Mouse (Mus musculus) stomach, postnatal 0 days (tissue): ENCODE measurements around the gene Atxn1.

Experiments
- CTCF ChIP-seq: IDR thresholded peaks from 2 replicates; pipeline ENCODE4 v1.5.1; 2016; ENCODE audit warnings: antibody characterized with exemption, low read depth, mild to moderate bottlenecking, moderate library complexity
- EP300 ChIP-seq: optimal IDR thresholded peaks from 2 replicates; pipeline ENCODE3; 2016; ENCODE audit warnings: antibody characterized with exemption

DNA sequence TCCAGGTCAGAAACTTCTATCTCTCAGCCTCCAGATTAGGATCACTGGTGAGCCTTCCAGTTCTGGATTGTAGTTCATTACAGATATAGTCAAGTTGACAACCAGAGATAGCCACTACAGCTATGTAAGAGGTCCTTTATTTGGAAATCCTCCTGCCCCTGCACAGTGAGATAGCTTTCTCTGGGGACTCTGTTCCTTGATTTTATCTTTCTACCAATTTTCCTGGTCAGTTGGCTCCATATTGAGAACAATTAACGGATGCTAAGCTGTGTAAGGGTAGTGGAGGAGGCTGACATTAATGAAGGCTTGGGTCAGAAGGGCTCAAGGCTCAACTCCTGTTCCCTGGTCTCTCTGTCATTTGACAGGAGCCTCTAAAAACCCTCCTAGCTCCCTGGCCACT lies 335.1 kb downstream of the Atxn1 start:
- TF ChIP-seq CTCF (no peak), EP300 (no peak)
